Mouse (Mus musculus): Measurements from ENCODE around the gene Ngfr. TPM values are rescaled to one million over a fixed set of nuclear protein-coding genes. Genes with fewer than 3 reads are reported as not detected.

Gene Ngfr
- polyA plus RNA-seq (2015; fragmentation: Nextera tagmentation; extraction: Ambion mirVana), result 41.4 and 45.5 TPM in 2 replicates

DNA sequence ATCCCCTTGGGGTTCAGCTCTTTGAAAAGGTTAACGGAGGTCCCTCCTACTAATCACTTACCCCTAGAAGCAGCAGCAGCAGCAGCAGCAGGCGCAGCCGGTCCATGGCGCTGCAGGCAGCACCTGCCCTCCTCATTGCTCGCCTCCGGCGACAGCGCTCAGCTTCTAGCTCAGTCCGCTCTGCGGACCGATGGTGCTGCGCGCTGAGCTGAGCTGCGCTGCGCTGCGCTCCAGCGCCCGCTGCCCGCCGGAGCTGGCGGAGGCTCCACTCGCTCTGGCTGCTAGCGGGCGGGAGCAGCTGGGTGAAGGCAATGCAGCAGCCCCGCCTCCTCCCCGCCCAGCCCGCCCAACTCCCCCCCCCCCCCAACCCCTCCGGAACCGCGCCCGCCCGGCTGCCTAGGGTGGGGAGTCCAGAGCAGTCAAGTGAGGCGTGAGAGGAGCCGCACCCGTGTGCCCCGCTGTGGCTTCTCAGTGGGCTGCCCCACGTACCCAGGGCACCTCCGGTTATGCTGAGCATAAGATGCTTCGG lies at the start of gene Ngfr:
Ngfr (minus strand) TSS at position 313 of the 529 bp plus-strand sequence.
- no peaks in the 10 kb centered on the region for H3K36me3 ChIP-seq
- peaks cover 68% of the 10 kb centered on the region for H3K27me3 ChIP-seq
- WGBS, result 0% methylated on average over 28 of the region's 39 CpGs
- peak; percentile 72 for ATAC-seq (ENCODE audit: low FRiP score)
- peak within 1 kb of the TSS; percentile 47 for H3K4me3 ChIP-seq
- H3K4me2 ChIP-seq, result peak within 1 kb of the TSS; percentile 73
- H3K4me1 ChIP-seq (replicated peaks), result peaks cover 46% of the 10 kb centered on the region
- H3K9ac ChIP-seq, result peak within 1 kb of the TSS; percentile 76
- H3K9me3 ChIP-seq, result no peaks in the 10 kb centered on the region
- H3K27ac ChIP-seq, result peak within 1 kb of the TSS; percentile 83

GRCm38 (mm10) chr11:95635030-95635429 lies 47.5 kb upstream of the Ngfr start:
- ATAC-seq (ENCODE audit: low FRiP score), result no peak
- Histone ChIP-seq H3K4me3 (no peak overlapping the region), H3K27me3 (peaks cover 5% of the 10 kb centered on the region), H3K36me3 (no peaks in the 10 kb centered on the region), H3K27ac (no peak overlapping the region), H3K4me2 (no peak overlapping the region), H3K4me1 (replicated peaks) (peaks cover 10% of the 10 kb centered on the region; the same call in 1 of the 2 replicates), H3K9me3 (peaks cover 3% of the 10 kb centered on the region; the same call in 1 of the 2 replicates), H3K9ac (no peak overlapping the region)
- WGBS, result 61% methylated on average over 2 of the region's 2 CpGs

DNA sequence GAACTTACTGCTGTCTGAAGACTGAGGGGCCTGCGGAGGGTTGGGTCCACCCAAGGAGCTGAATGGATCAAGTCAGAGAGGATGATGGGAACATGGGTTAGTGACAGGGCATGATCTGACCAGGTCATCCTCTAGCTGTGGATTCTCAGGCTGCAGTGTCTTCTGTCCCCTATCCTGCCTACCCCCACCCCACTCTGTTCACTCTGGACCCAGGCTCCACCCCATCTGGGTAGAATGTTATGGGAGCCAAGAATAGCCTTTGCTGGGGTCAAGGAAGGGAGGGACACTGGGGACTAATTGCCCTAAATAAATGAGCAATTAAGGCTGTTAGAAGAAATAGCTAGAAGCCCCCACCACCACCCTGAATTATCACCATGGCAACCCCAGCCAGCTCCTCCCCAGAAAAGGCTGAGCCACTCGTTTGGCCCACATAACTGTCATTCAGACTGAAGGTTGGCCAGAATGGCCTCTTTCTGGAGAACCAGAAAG lies 46.0 kb upstream of the Ngfr start:
- 63% methylated on average over 2 of the region's 2 CpGs for WGBS
- Histone ChIP-seq H3K4me3 (no peak overlapping the region), H3K27ac (no peak overlapping the region), H3K9me3 (peaks cover 3% of the 10 kb centered on the region; the same call in 1 of the 2 replicates), H3K27me3 (peaks cover 3% of the 10 kb centered on the region; the same call in 1 of the 2 replicates), H3K4me1 (replicated peaks) (peaks cover 10% of the 10 kb centered on the region; the same call in 1 of the 2 replicates), H3K4me2 (no peak overlapping the region), H3K9ac (no peak overlapping the region), H3K36me3 (no peaks in the 10 kb centered on the region)
- ATAC-seq (ENCODE audit: low FRiP score), result no peak

GRCm38 (mm10) chr11:95632474-95632873 lies 44.9 kb upstream of the Ngfr start:
- WGBS, result 41% methylated on average over 6 of the region's 6 CpGs

DNA sequence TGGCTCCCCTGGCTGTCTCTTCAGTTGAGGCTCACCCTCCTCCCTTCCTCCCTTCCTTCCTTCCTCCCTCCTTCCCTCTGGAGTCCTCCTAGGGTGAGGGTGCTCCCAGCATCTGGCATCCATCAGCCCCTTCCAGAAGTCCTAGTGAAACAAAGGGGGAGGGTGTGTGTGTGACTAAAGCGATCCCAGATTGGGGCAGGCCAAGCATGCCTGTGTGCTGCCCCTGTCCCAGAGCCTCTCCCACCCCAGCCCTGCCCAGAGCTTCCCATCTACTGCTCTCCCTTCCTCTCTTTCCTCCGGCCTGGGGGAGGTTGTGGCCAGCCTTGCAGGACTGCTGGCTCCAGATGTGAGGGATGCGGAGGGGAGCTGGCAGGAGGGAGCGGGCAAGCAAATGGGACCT lies 43.8 kb upstream of the Ngfr start:
- Histone ChIP-seq H3K9ac (no peak overlapping the region), H3K4me2 (no peak overlapping the region), H3K9me3 (no peaks in the 10 kb centered on the region), H3K36me3 (no peaks in the 10 kb centered on the region), H3K27me3 (0 out of 2 replicates have a peak, but pooled peaks cover 8% of the 10 kb centered on the region), H3K27ac (no peak overlapping the region), H3K4me1 (replicated peaks) (peaks cover 10% of the 10 kb centered on the region; the same call in 1 of the 2 replicates), H3K4me3 (no peak overlapping the region)
- no peak for ATAC-seq (ENCODE audit: low FRiP score)
- 76% methylated on average over 4 of the region's 4 CpGs for WGBS

More at GRCm38 (mm10) chr11:95632474-95632873, 44.9 kb upstream of the Ngfr start:
- Histone ChIP-seq H3K9me3 (no peaks in the 10 kb centered on the region), H3K4me1 (replicated peaks) (peaks cover 10% of the 10 kb centered on the region; the same call in 1 of the 2 replicates), H3K27me3 (peaks cover 8% of the 10 kb centered on the region; the same call in 1 of the 2 replicates), H3K4me2 (no peak overlapping the region), H3K4me3 (no peak overlapping the region), H3K9ac (no peak overlapping the region), H3K36me3 (no peaks in the 10 kb centered on the region), H3K27ac (no peak overlapping the region)
- no peak for ATAC-seq (ENCODE audit: low FRiP score)

DNA sequence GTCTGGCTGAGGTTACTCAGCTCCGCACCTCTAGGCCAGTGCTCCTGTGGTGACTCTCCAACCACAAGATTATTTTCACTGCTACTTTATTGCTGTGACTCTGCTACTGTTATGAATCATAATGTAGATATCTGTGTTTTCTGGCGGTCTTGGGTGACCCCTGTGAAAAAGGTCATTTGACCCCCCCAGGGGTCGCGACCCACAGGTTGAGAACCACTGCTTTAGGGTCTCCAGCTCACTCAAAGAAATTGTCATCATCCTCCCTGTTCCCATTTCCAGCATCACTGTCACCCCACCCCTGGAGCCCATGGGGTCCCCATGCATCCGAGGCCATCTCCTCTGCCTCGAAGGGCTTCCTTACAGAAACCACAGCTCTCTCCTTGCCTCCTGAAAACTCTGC lies 43.0 kb upstream of the Ngfr start:
- no peaks in the 10 kb centered on the region for H3K9me3 ChIP-seq
- no peak for ATAC-seq (ENCODE audit: low FRiP score)
- H3K36me3 ChIP-seq, result no peaks in the 10 kb centered on the region
- H3K4me1 ChIP-seq (replicated peaks), result peaks cover 10% of the 10 kb centered on the region; the same call in 1 of the 2 replicates
- H3K27ac ChIP-seq, result no peak overlapping the region
- 89% methylated on average over 6 of the region's 6 CpGs for WGBS
- no peak overlapping the region for H3K4me2 ChIP-seq
- H3K4me3 ChIP-seq, result no peak overlapping the region
- no peak overlapping the region for H3K9ac ChIP-seq
- H3K27me3 ChIP-seq, result 0 out of 2 replicates have a peak, but pooled peaks cover 8% of the 10 kb centered on the region

GRCm38 (mm10) chr11:95622426-95622825 lies 34.9 kb upstream of the Ngfr start:
- H3K9me3 ChIP-seq, result no peaks in the 10 kb centered on the region
- 22% methylated on average over 8 of the region's 8 CpGs for WGBS
- H3K4me1 ChIP-seq (replicated peaks), result peaks cover 31% of the 10 kb centered on the region
- peaks cover 18% of the 10 kb centered on the region; the same call in 1 of the 2 replicates for H3K27me3 ChIP-seq
- no peak for ATAC-seq (ENCODE audit: low FRiP score)
- no peak overlapping the region for H3K4me3 ChIP-seq
- no peaks in the 10 kb centered on the region for H3K36me3 ChIP-seq
- H3K27ac ChIP-seq, result no peak overlapping the region
- H3K4me2 ChIP-seq, result no peak overlapping the region
- no peak overlapping the region for H3K9ac ChIP-seq

DNA sequence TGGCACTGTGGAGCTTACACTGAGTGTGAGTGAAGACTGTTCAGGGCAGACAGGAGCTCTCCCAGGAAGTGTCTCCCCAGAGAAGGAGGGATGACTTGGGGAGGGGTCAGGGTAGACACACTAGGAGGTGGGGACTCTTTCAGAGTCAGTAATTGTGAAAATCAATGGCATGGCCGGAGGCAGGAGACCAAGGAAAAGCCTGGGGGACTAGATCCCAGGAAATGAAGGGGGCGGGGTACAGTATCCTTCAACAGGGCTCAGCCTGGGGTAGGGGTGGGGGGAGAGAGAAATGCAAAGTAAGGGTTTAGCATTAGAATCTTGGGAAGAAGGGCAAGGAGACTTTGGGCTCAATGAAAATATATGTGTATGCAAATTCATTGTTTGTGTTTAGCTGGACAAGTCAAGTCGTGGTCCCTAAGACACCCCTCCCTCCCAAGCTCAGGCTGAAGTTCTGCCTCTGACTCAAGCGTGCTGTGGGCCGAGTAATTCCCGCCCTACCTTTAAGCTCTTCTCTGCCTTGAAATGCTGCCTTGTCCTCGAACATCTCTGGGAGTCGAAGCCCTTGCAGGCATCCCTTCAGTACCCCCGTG lies 34.1 kb upstream of the Ngfr start:
- no peak for ATAC-seq (ENCODE audit: low FRiP score)
- peaks cover 18% of the 10 kb centered on the region; the same call in 1 of the 2 replicates for H3K27me3 ChIP-seq
- no peak overlapping the region for H3K9ac ChIP-seq
- H3K4me2 ChIP-seq, result no peak overlapping the region
- 28% methylated on average over 9 of the region's 9 CpGs for WGBS
- H3K4me3 ChIP-seq, result no peak overlapping the region
- no peak overlapping the region for H3K27ac ChIP-seq
- H3K36me3 ChIP-seq, result no peaks in the 10 kb centered on the region
- H3K9me3 ChIP-seq, result no peaks in the 10 kb centered on the region
- peaks cover 32% of the 10 kb centered on the region for H3K4me1 ChIP-seq (replicated peaks)

DNA sequence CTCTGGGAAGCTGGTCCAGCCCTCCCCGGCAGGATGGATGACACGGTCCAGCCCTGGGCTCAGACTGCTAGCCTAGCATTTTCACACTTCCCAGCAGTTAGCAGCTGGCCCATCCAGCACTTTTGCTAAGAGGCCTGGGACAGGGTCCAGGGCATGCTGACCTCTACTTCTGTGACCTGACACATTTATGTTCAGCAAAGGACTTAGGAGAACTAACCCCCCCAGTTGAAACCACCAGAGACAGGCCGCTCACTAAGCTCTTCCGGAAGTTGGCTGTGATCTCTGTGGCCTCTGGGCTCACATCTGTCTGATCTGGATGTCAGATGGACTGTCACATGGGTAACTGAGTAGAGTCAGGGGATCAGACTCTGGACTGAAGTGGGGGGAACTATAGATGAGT lies 33.5 kb upstream of the Ngfr start:
- Histone ChIP-seq H3K4me3 (no peak overlapping the region), H3K9ac (no peak overlapping the region), H3K4me2 (no peak overlapping the region), H3K27me3 (peaks cover 18% of the 10 kb centered on the region; the same call in 1 of the 2 replicates), H3K36me3 (no peaks in the 10 kb centered on the region), H3K27ac (no peak overlapping the region), H3K9me3 (no peaks in the 10 kb centered on the region), H3K4me1 (replicated peaks) (peaks cover 32% of the 10 kb centered on the region)
- WGBS, result 55% methylated on average over 4 of the region's 4 CpGs
- no peak for ATAC-seq (ENCODE audit: low FRiP score)

DNA sequence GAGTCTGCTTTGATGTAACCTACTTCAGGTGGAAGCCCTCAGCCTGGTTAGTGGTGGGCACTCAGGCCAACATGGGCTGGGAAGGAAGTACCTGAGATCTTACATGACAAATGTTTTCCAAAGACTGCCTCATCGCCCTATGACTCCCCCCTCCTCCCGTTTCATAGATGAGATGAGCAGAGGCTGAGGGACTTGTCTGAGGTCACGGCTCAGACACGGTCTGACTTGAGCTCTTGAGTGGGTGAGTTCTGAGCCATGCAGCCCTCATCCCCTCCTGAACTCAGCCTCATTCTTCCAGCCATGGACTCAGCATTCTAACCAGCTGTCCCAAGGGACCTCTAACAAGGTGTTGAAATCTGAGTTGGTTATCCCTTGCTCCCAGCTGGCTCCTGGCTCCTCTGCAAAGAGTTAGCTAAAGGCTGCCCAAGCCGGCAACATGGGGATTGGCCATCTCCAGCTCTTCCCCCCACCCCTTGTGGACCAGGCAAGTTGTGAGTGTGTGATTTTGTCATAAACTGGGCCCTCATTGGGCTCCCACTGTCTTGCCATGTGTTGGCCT lies 32.4 kb upstream of the Ngfr start:
- peaks cover 32% of the 10 kb centered on the region for H3K4me1 ChIP-seq (replicated peaks)
- 85% methylated on average over 5 of the region's 5 CpGs for WGBS
- no peak overlapping the region for H3K27ac ChIP-seq
- no peak overlapping the region for H3K4me3 ChIP-seq
- H3K9me3 ChIP-seq, result no peaks in the 10 kb centered on the region
- no peaks in the 10 kb centered on the region for H3K36me3 ChIP-seq
- H3K4me2 ChIP-seq, result no peak overlapping the region
- peaks cover 15% of the 10 kb centered on the region; the same call in 1 of the 2 replicates for H3K27me3 ChIP-seq
- no peak overlapping the region for H3K9ac ChIP-seq
- no peak for ATAC-seq (ENCODE audit: low FRiP score)

DNA sequence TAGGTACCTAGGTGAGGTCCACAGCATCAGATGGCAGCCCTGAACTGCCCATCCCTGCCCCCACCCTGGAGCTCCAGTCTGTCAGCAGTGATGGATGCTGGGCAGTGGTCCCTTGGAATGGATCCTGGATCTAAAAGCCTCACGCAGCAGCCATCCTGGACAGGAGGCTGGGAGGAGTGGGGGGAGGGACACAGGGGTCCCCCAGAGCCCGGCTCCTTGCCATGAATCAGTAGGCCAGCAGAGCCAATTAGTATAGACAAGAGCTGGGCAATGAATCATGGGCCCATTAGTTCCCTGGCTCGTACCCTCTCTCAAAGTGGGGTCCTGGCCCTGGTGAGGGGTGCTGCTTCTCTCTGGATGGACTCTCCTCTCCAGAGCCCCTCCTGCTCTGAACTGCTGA lies 31.5 kb upstream of the Ngfr start:
- H3K9ac ChIP-seq, result no peak overlapping the region
- no peak overlapping the region for H3K27ac ChIP-seq
- 54% methylated on average over 3 of the region's 3 CpGs for WGBS
- no peak overlapping the region for H3K4me2 ChIP-seq
- no peak for ATAC-seq (ENCODE audit: low FRiP score)
- H3K9me3 ChIP-seq, result no peaks in the 10 kb centered on the region
- H3K27me3 ChIP-seq, result peaks cover 15% of the 10 kb centered on the region; the same call in 1 of the 2 replicates
- H3K36me3 ChIP-seq, result no peaks in the 10 kb centered on the region
- H3K4me3 ChIP-seq, result no peak overlapping the region
- H3K4me1 ChIP-seq (replicated peaks), result peaks cover 32% of the 10 kb centered on the region

DNA sequence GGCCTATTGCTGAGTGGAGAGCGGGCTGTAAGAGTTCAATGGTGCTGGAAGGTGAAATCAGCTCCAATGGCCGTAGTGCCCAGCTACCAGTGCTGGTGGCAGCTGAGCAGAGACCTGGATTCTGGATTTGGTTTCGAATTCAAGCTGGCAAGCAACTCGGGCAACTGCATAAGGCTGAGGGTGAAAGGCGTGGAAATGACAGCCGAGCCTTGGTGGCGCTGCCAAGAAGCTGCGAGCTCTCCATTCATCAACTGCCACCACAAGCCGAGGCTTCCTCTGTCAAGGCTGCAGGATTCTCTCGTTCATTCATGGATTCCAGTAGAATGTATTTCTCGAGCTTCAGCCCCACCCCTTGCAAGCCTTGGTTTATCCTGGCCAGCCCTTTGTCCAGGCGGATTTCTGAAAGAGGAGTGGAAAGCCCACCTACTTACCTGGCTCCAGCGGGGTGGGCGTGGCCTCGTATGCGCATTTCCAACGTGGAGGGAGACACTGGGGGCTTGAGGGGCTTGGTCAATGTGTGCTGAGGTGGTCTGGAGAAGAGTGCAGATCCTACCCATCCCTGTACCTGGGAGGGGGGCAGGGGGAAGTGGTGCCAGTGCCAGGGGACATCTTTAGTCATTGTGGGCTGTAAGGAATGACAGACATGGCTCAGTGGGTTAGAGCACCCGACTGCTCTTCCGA lies 30.4 kb upstream of the Ngfr start:
- H3K9ac ChIP-seq, result no peak overlapping the region
- H3K9me3 ChIP-seq, result no peaks in the 10 kb centered on the region
- no peaks in the 10 kb centered on the region for H3K36me3 ChIP-seq
- WGBS, result 46% methylated on average over 19 of the region's 19 CpGs
- no peak overlapping the region for H3K4me3 ChIP-seq
- peak overlapping the region; percentile 61 for H3K27ac ChIP-seq
- H3K4me1 ChIP-seq (replicated peaks), result peaks cover 32% of the 10 kb centered on the region
- no peak overlapping the region for H3K4me2 ChIP-seq
- peaks cover 13% of the 10 kb centered on the region; the same call in 1 of the 2 replicates for H3K27me3 ChIP-seq
- ATAC-seq (ENCODE audit: low FRiP score), result no peak

All from hindbrain, embryonic 13.5 days (tissue).